ENCODE assay signal across 25 mouse cellular contexts in genomic region chr2:132654834-132655495, GRCm38 (mm10). TPM values are rescaled to one million over a fixed set of nuclear protein-coding genes. Genes with fewer than 3 reads are reported as not detected.
DNase-seq lines count a peak whose midpoint lies in the region; TF ChIP-seq lines count a peak whose summit lies in the region.
"Had no signal": no experiment of that assay in that cellular context is flagged by ENCODE, and none has a peak within 500 bp of the region (broad histone marks: within the 10 kb centered on the region; RNA-seq: fewer than 3 reads in every experiment).

No protein-coding gene starts in this region.

- no peak for TF ChIP-seq CTCF in gastrocnemius, adult 2 months (IDR thresholded peaks at IDR 0.05)

- peak overlapping the region; percentile 87 for H3K27ac ChIP-seq in gastrocnemius, adult 2 months
- H3K27ac ChIP-seq in heart, embryonic 10.5 days: no peak overlapping the region
- H3K27ac ChIP-seq: embryonic facial prominence, embryonic 12.5 days; embryonic facial prominence, embryonic 15.5 days; heart, embryonic 13.5 days; hindbrain, embryonic 14.5 days; hindbrain, postnatal 0 days had no signal

- DNase-seq in gastrocnemius, adult 2 months: peak; percentile 63
- no peak for DNase-seq in gastrocnemius, postnatal 10 days
- DNase-seq in heart, adult 11 months: peak; percentile 46
- DNase-seq in heart, embryonic 10.5 days (ENCODE audit: low spot score): no peak
- peak; percentile 28 for DNase-seq in gonadal fat pad, adult 2 months (ENCODE audit: low read depth)
- no peak for DNase-seq in Muller cell, postnatal 12 days (ENCODE audit: inconsistent ontology term)
- DNase-seq: adrenal gland, adult 2 months; adrenal gland, postnatal 14 days; B cell, adult 2 months; cerebellum, adult 11 months; cerebellum, adult 2 months; cerebellum, adult 9-11 months; cerebellum, postnatal 25 days; forebrain, postnatal 0 days; heart, adult 18-20 months; heart, postnatal 14 days; heart, postnatal 4 days; kidney, adult 18-20 months had no signal

- H3K27me3 ChIP-seq in heart, embryonic 10.5 days (ENCODE audit: insufficient read depth, poor library complexity, severe bottlenecking): no peaks in the 10 kb centered on the region
- H3K27me3 ChIP-seq: CH12.LX; embryonic facial prominence, embryonic 12.5 days; embryonic facial prominence, embryonic 15.5 days; heart, embryonic 13.5 days had no signal

- H3K9me3 ChIP-seq in heart, embryonic 10.5 days: no peaks in the 10 kb centered on the region
- H3K9me3 ChIP-seq: embryonic facial prominence, embryonic 12.5 days; embryonic facial prominence, embryonic 15.5 days; G1E; heart, embryonic 13.5 days had no signal

- intact Hi-C loops in gastrocnemius, adult 2 months (cut with DNase I): no loop called here

- H3K4me1 ChIP-seq in heart, embryonic 10.5 days: no peaks in the 10 kb centered on the region
- H3K4me1 ChIP-seq: heart, embryonic 13.5 days had no signal

- WGBS in heart, embryonic 10.5 days: 79% methylated on average over 6 of the region's 6 CpGs

- H3K4me3 ChIP-seq in gastrocnemius, adult 2 months: no peak overlapping the region
- H3K4me3 ChIP-seq in heart, embryonic 10.5 days: no peak overlapping the region
- H3K4me3 ChIP-seq: embryonic facial prominence, embryonic 12.5 days; embryonic facial prominence, embryonic 15.5 days; heart, embryonic 13.5 days had no signal

- H3K36me3 ChIP-seq in heart, embryonic 10.5 days: no peaks in the 10 kb centered on the region
- H3K36me3 ChIP-seq: embryonic facial prominence, embryonic 12.5 days; embryonic facial prominence, embryonic 15.5 days; G1E; heart, embryonic 13.5 days had no signal

RNA-seq across cellular contexts. Expression of gene Shld1, which starts 31.8 kb away (rescaled TPM):
- 1 to 10 TPM; 6.2 to 6.9 TPM for total RNA-seq in gastrocnemius, adult 2 months (2021)
- 1 to 10 TPM; 3.6 to 5.7 TPM for total RNA-seq in gastrocnemius, postnatal 10 days (2021)
- polyA plus RNA-seq in heart, embryonic 10.5 days (2016; fragmentation: Nextera tagmentation; extraction: Ambion mirVana): 14.2 and 15.9 TPM in 2 replicates
- polyA plus RNA-seq in gonadal fat pad, adult 2 months (2012; rRNA removed): 10.2 and 13.7 TPM in 2 replicates

Comparison
In these comparisons a context has a peak if more than half of its experiments do, and no peak if none do; other contexts are left out.
1. DNase-seq: peak in gastrocnemius, adult 2 months (single experiment), heart, adult 11 months (single experiment) and gonadal fat pad, adult 2 months (single experiment); none in gastrocnemius, postnatal 10 days (single experiment), heart, embryonic 10.5 days (single experiment) and Muller cell, postnatal 12 days (single experiment).